Mouse (Mus musculus): ENCODE measurements around the gene Olfr1331. TPM values are rescaled to one million over a fixed set of nuclear protein-coding genes. Genes with fewer than 3 reads are reported as not detected.

Gene Olfr1331
- polyA plus RNA-seq (2012; rRNA removed; ENCODE audit: low replicate concordance): not detected in 2 replicates

GRCm38 (mm10) chr4:118864349-118864748, at the start of gene Olfr1331:
TSS of gene Olfr1331 (plus strand) at chr4:118864649.

DNA sequence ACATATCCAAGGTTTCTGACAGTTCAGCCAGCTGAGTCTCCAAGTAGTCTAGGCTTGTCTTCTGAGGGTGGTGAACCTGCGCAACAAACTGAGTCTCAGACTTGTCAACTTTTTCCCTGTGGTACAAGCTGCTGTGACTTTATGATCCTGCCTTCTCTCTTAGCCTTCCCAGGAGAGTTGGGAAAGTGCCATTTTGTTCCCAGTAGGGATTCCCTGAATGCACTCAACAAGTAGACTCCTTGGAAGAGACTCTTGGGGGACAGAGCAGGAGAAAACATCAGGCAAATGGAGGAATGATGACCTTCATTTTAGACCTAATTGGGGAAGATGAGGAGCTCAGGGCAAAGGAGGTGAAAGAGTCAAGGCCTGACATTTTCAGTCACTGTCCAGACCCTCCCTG, 28.3 kb upstream of the Olfr1331 start, which contains the start of gene Olfr1333:
TSS of gene Olfr1333 (minus strand) at position 101 of the 400 bp plus-strand sequence.

DNA sequence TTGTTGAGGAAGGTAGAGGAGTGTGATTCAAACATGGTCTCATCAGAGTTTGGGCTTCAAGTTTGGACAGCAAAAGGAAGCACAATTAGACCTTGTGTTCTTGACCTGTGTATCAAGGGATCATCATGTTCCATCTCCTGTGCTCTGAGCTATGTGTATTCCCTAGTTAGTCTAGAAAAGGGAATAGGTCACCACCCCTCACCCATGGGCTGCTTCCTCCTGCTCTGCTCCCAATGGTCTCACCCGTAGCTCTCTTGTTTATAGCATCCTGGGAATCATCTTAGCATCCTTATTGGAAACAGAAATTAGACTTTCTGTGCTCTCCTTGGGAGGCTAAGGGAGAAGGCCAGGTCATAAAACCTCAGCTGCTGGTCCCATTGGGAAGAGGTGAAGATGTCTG, 23.8 kb downstream of the Olfr1331 start, which contains the start of gene Olfr1330:
TSS of gene Olfr1330 (plus strand) at position 301 of the 400 bp plus-strand sequence.

DNA sequence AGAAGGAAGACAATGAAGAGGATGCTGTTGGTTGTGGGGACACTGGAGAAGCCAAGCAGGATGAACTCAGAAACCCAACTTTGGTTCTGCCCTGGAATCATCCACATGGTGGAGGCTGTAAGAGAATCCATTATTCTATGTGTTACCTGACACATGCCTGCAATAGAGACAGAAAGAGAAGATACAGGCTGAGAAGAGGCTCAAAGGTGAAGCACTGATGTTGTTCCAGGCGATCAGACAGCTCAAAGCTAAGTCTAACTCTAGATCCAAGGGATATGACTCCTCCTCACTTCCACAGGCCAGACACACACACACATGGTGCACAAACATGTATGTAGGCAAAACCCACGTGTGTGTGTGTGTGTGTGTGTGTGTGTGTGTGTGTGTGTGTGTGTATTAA, 52.9 kb downstream of the Olfr1331 start, which contains the start of gene Olfr1329:
TSS of gene Olfr1329 (minus strand) at position 101 of the 400 bp plus-strand sequence.

Other genes starting within 250 kb of the Olfr1331 start
- gene Cfap57, start 243.9 kb upstream of the Olfr1331 start, polyA plus RNA-seq (2012; rRNA removed; ENCODE audit: low replicate concordance): 0.16 TPM in 1 of 2 replicates, not detected in the other
- gene Ebna1bp2, start 243.8 kb upstream of the Olfr1331 start, polyA plus RNA-seq (2012; rRNA removed; ENCODE audit: low replicate concordance): 9.8 and 13.4 TPM in 2 replicates
- gene Olfr62, start 205.7 kb upstream of the Olfr1331 start, polyA plus RNA-seq (2012; rRNA removed; ENCODE audit: low replicate concordance): not detected in 2 replicates
- gene Olfr1342, start 171.9 kb upstream of the Olfr1331 start, polyA plus RNA-seq (2012; rRNA removed; ENCODE audit: low replicate concordance): 0.23 TPM in 1 of 2 replicates, not detected in the other
- gene Olfr1341, start 161.1 kb upstream of the Olfr1331 start, polyA plus RNA-seq (2012; rRNA removed; ENCODE audit: low replicate concordance): not detected in 2 replicates
- not detected in 2 replicates for gene Olfr1340, start 144.5 kb upstream of the Olfr1331 start, polyA plus RNA-seq (2012; rRNA removed; ENCODE audit: low replicate concordance)
- gene Olfr1339, start 132.5 kb upstream of the Olfr1331 start, polyA plus RNA-seq (2012; rRNA removed; ENCODE audit: low replicate concordance): not detected in 2 replicates
- not detected in 2 replicates for gene Olfr1338, start 105.9 kb upstream of the Olfr1331 start, polyA plus RNA-seq (2012; rRNA removed; ENCODE audit: low replicate concordance)
- not detected in 2 replicates for gene Olfr1337, start 82.1 kb upstream of the Olfr1331 start, polyA plus RNA-seq (2012; rRNA removed; ENCODE audit: low replicate concordance)
- gene Olfr1335, start 54.7 kb upstream of the Olfr1331 start, polyA plus RNA-seq (2012; rRNA removed; ENCODE audit: low replicate concordance): not detected in 2 replicates
- gene Olfr1333, start 28.4 kb upstream of the Olfr1331 start, polyA plus RNA-seq (2012; rRNA removed; ENCODE audit: low replicate concordance): not detected in 2 replicates
- gene Olfr1330, start 23.9 kb downstream of the Olfr1331 start, polyA plus RNA-seq (2012; rRNA removed; ENCODE audit: low replicate concordance): not detected in 2 replicates
- gene Olfr1329, start 52.8 kb downstream of the Olfr1331 start, polyA plus RNA-seq (2012; rRNA removed; ENCODE audit: low replicate concordance): not detected in 2 replicates
- not detected in 2 replicates for gene Olfr1328, start 74.0 kb downstream of the Olfr1331 start, polyA plus RNA-seq (2012; rRNA removed; ENCODE audit: low replicate concordance)
- gene Lao1, start 96.9 kb downstream of the Olfr1331 start, polyA plus RNA-seq (2012; rRNA removed; ENCODE audit: low replicate concordance): 0.10 and 0.20 TPM in 2 replicates
- gene Slc2a1, start 244.1 kb downstream of the Olfr1331 start, polyA plus RNA-seq (2012; rRNA removed; ENCODE audit: low replicate concordance): 41.3 and 50.4 TPM in 2 replicates